8 mouse cellular contexts compared by ENCODE assay signal in the genomic region with DNA sequence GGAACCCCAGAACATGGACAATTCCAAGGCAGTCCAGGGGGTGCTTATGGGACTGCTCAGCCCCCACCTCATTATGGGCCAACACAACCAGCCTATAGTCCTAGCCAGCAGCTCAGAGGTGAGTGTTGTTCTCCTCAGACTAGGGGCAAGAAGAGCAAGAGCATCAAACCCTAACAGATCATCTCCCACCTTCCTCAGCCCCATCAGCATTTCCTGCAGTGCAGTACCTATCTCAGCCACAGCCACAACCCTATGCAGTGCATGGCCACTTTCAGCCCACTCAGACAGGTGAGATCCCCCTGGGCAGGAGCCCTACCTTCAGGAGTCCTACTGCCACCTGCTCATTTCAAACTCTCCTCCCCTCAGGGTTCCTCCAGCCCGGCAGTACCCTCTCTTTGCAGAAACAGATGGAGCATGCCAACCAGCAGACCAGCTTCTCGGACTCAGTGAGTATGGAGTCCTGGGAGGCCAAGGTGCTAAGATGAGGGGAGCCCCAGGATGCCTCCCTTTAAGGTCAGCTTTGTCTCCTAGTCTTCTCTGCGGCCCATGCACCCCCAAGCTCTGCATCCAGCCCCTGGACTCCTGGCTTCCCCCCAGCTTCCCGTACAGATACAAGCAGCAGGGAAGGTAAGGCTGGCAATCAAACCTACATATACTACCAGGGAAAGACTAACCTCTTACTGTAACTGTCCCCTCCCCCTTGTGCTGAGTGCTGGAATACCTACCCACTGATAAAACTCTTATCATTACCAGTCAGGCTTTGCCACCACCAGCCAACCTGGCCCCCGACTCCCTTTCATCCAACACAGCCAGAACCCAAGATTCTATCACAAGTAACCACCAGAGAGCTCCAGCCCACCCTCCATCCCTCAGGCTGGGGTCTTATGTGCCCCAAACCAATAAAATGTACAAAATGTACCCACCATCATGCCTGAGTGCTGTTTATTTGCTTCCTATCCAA. TPM values are rescaled to one million over a fixed set of nuclear protein-coding genes. Genes with fewer than 3 reads are reported as not detected.
DNase-seq lines count a peak whose midpoint lies in the region; ATAC-seq and TF ChIP-seq lines count a peak whose summit lies in the region.

No protein-coding gene starts in this region.

- WGBS in heart, embryonic 12.5 days: 53% methylated on average over 5 of the region's 5 CpGs
- 62% methylated on average over 5 of the region's 5 CpGs for WGBS in embryonic facial prominence, embryonic 15.5 days
- 29% methylated on average over 5 of the region's 5 CpGs for WGBS in liver, embryonic 11.5 days

- H3K4me2 ChIP-seq in heart, embryonic 12.5 days: peak overlapping the region; percentile 98
- peak overlapping the region; percentile 89; the same call in 1 of the 2 replicates for H3K4me2 ChIP-seq in embryonic facial prominence, embryonic 15.5 days (replicated peaks)
- peak overlapping the region; percentile 96 for H3K4me2 ChIP-seq in liver, embryonic 11.5 days

- no peaks in the 10 kb centered on the region for H3K9me3 ChIP-seq in heart, embryonic 12.5 days (replicated peaks)
- no peaks in the 10 kb centered on the region for H3K9me3 ChIP-seq in E14TG2a.4 (ENCODE audit: low read length)
- H3K9me3 ChIP-seq in embryonic facial prominence, embryonic 15.5 days (replicated peaks): no peaks in the 10 kb centered on the region
- no peaks in the 10 kb centered on the region for H3K9me3 ChIP-seq in liver, embryonic 11.5 days (ENCODE audit: control insufficient read depth, low read length)

- TF ChIP-seq CTCF in E14TG2a.4 (conservative IDR thresholded peaks at IDR 0.05; ENCODE audit: low read length): peak; percentile 25

- H3K27ac ChIP-seq in heart, embryonic 12.5 days (ENCODE audit: poor library complexity, severe bottlenecking): peak overlapping the region; percentile 6; the same call in 1 of the 2 replicates
- no peak overlapping the region for H3K27ac ChIP-seq in embryonic facial prominence, embryonic 15.5 days (replicated peaks)
- peak overlapping the region; percentile 96 for H3K27ac ChIP-seq in liver, embryonic 11.5 days (ENCODE audit: low read depth, low read length)

- DNase-seq in heart, postnatal 4 days: no peak
- DNase-seq in liver, embryonic 11.5 days (ENCODE audit: low spot score): peak; percentile 61
- DNase-seq in layer of hippocampus, postnatal 10 days (ENCODE audit: low spot score in 2 of 2): no peak
- no peak for DNase-seq in right cerebral cortex, postnatal 14 days
- no peak for DNase-seq in kidney, postnatal 36 days

- 0 out of 2 replicates have a peak overlapping the region, but pooled peaks have one; percentile 3 for H3K9ac ChIP-seq in heart, embryonic 12.5 days
- no peak overlapping the region for H3K9ac ChIP-seq in embryonic facial prominence, embryonic 15.5 days
- peak overlapping the region; percentile 90 for H3K9ac ChIP-seq in liver, embryonic 11.5 days (ENCODE audit: low read depth, low read length)

- H3K4me1 ChIP-seq in heart, embryonic 12.5 days (replicated peaks): peaks cover 47% of the 10 kb centered on the region
- H3K4me1 ChIP-seq in E14TG2a.4 (replicated peaks; ENCODE audit: low read depth, low read length): peaks cover 79% of the 10 kb centered on the region
- peaks cover 46% of the 10 kb centered on the region for H3K4me1 ChIP-seq in embryonic facial prominence, embryonic 15.5 days
- H3K4me1 ChIP-seq in liver, embryonic 11.5 days (replicated peaks; ENCODE audit: control insufficient read depth, insufficient read depth, low read length): peaks cover 43% of the 10 kb centered on the region

- H3K27me3 ChIP-seq in heart, embryonic 12.5 days (replicated peaks): no peaks in the 10 kb centered on the region
- H3K27me3 ChIP-seq in E14TG2a.4 (ENCODE audit: insufficient read depth, low read length): no peaks in the 10 kb centered on the region
- no peaks in the 10 kb centered on the region for H3K27me3 ChIP-seq in embryonic facial prominence, embryonic 15.5 days
- no peaks in the 10 kb centered on the region for H3K27me3 ChIP-seq in liver, embryonic 11.5 days (replicated peaks; ENCODE audit: control insufficient read depth, insufficient read depth, low read length)

- H3K36me3 ChIP-seq in heart, embryonic 12.5 days: peaks cover 69% of the 10 kb centered on the region
- peaks cover 85% of the 10 kb centered on the region for H3K36me3 ChIP-seq in E14TG2a.4 (ENCODE audit: insufficient read depth, low read length)
- peaks cover 69% of the 10 kb centered on the region for H3K36me3 ChIP-seq in embryonic facial prominence, embryonic 15.5 days
- peaks cover 52% of the 10 kb centered on the region for H3K36me3 ChIP-seq in liver, embryonic 11.5 days (ENCODE audit: control insufficient read depth, insufficient read depth, low read length)

- peak; percentile 23; the same call in 1 of the 2 replicates for ATAC-seq in heart, embryonic 12.5 days (ENCODE audit: insufficient number of reproducible peaks, low FRiP score)
- no peak for ATAC-seq in embryonic facial prominence, embryonic 15.5 days (ENCODE audit: insufficient number of reproducible peaks, low FRiP score, low TSS enrichment, low read depth)
- peak; percentile 64 for ATAC-seq in liver, embryonic 11.5 days (replicated peaks; ENCODE audit: low FRiP score)

- peak overlapping the region; percentile 92 for H3K4me3 ChIP-seq in heart, embryonic 12.5 days
- peak overlapping the region; percentile 90; the same call in 1 of the 2 replicates for H3K4me3 ChIP-seq in E14TG2a.4 (replicated peaks; ENCODE audit: low read length)
- H3K4me3 ChIP-seq in embryonic facial prominence, embryonic 15.5 days (replicated peaks): peak overlapping the region; percentile 75
- peak overlapping the region; percentile 94 for H3K4me3 ChIP-seq in liver, embryonic 11.5 days (ENCODE audit: low read depth, low read length)

RNA-seq across cellular contexts. Expression of a gene that starts 2.3 kb away (rescaled TPM):
- 49.2 and 50.6 TPM in 2 replicates for polyA plus RNA-seq in heart, embryonic 12.5 days (2016; fragmentation: Nextera tagmentation; extraction: Ambion mirVana)
- total RNA-seq in heart, postnatal 4 days (2021): 10 to 100 TPM; 29.6 to 33.0 TPM
- polyA plus RNA-seq in embryonic facial prominence, embryonic 15.5 days (2015; fragmentation: Nextera tagmentation; extraction: Ambion mirVana): 84.5 and 85.1 TPM in 2 replicates
- polyA plus RNA-seq in liver, embryonic 11.5 days (2014; fragmentation: Nextera tagmentation; extraction: Ambion mirVana): 121 and 130 TPM in 2 replicates
- total RNA-seq in layer of hippocampus, postnatal 10 days (2021): 10 to 100 TPM; 27.8 to 30.2 TPM

RNA-seq across cellular contexts. Expression of a gene that starts 5.8 kb away (rescaled TPM):
- polyA plus RNA-seq in heart, embryonic 12.5 days (2016; fragmentation: Nextera tagmentation; extraction: Ambion mirVana): 1,286 and 1,307 TPM in 2 replicates
- 100 to 1,000 TPM; 550 to 556 TPM for total RNA-seq in heart, postnatal 4 days (2021)
- 1,531 and 1,570 TPM in 2 replicates for polyA plus RNA-seq in embryonic facial prominence, embryonic 15.5 days (2015; fragmentation: Nextera tagmentation; extraction: Ambion mirVana)
- 2,995 and 3,090 TPM in 2 replicates for polyA plus RNA-seq in liver, embryonic 11.5 days (2014; fragmentation: Nextera tagmentation; extraction: Ambion mirVana)
- 100 to 1,000 TPM; 479 to 501 TPM for total RNA-seq in layer of hippocampus, postnatal 10 days (2021)

RNA-seq across cellular contexts. Expression of a gene that starts 15.1 kb away (rescaled TPM):
- polyA plus RNA-seq in heart, embryonic 12.5 days (2016; fragmentation: Nextera tagmentation; extraction: Ambion mirVana): 7.6 and 9.2 TPM in 2 replicates
- total RNA-seq in heart, postnatal 4 days (2021): 10 to 100 TPM; 45.8 to 48.5 TPM
- 7.8 and 8.5 TPM in 2 replicates for polyA plus RNA-seq in embryonic facial prominence, embryonic 15.5 days (2015; fragmentation: Nextera tagmentation; extraction: Ambion mirVana)
- 9.5 and 10.5 TPM in 2 replicates for polyA plus RNA-seq in liver, embryonic 11.5 days (2014; fragmentation: Nextera tagmentation; extraction: Ambion mirVana)
- total RNA-seq in layer of hippocampus, postnatal 10 days (2021): 100 to 1,000 TPM; 127 to 146 TPM

RNA-seq across cellular contexts. Expression of a gene that starts 15.2 kb away (rescaled TPM):
- 4.7 and 5.2 TPM in 2 replicates for polyA plus RNA-seq in heart, embryonic 12.5 days (2016; fragmentation: Nextera tagmentation; extraction: Ambion mirVana)
- total RNA-seq in heart, postnatal 4 days (2021): 1 to 10 TPM; 5.2 to 6.2 TPM
- polyA plus RNA-seq in embryonic facial prominence, embryonic 15.5 days (2015; fragmentation: Nextera tagmentation; extraction: Ambion mirVana): 8.7 and 9.4 TPM in 2 replicates
- 3.2 and 4.0 TPM in 2 replicates for polyA plus RNA-seq in liver, embryonic 11.5 days (2014; fragmentation: Nextera tagmentation; extraction: Ambion mirVana)
- total RNA-seq in layer of hippocampus, postnatal 10 days (2021): 1 to 10 TPM; 2.4 to 2.5 TPM

RNA-seq across cellular contexts. Expression of a gene that starts 19.6 kb away (rescaled TPM):
- polyA plus RNA-seq in heart, embryonic 12.5 days (2016; fragmentation: Nextera tagmentation; extraction: Ambion mirVana): 2.0 and 2.6 TPM in 2 replicates
- total RNA-seq in heart, postnatal 4 days (2021): 10 to 100 TPM; 24.8 to 35.7 TPM
- polyA plus RNA-seq in embryonic facial prominence, embryonic 15.5 days (2015; fragmentation: Nextera tagmentation; extraction: Ambion mirVana): 2.7 and 6.2 TPM in 2 replicates
- 1.3 and 1.7 TPM in 2 replicates for polyA plus RNA-seq in liver, embryonic 11.5 days (2014; fragmentation: Nextera tagmentation; extraction: Ambion mirVana)
- total RNA-seq in layer of hippocampus, postnatal 10 days (2021): 1 to 10 TPM; 9.2 to 9.5 TPM
